Mouse (Mus musculus): Measurements from ENCODE around the gene Ppm1m. TPM values are rescaled to one million over a fixed set of nuclear protein-coding genes. Genes with fewer than 3 reads are reported as not detected.

The Ppm1m gene
- polyA plus RNA-seq, 1 experiment from 2014 or later, result 12.1 TPM

DNA sequence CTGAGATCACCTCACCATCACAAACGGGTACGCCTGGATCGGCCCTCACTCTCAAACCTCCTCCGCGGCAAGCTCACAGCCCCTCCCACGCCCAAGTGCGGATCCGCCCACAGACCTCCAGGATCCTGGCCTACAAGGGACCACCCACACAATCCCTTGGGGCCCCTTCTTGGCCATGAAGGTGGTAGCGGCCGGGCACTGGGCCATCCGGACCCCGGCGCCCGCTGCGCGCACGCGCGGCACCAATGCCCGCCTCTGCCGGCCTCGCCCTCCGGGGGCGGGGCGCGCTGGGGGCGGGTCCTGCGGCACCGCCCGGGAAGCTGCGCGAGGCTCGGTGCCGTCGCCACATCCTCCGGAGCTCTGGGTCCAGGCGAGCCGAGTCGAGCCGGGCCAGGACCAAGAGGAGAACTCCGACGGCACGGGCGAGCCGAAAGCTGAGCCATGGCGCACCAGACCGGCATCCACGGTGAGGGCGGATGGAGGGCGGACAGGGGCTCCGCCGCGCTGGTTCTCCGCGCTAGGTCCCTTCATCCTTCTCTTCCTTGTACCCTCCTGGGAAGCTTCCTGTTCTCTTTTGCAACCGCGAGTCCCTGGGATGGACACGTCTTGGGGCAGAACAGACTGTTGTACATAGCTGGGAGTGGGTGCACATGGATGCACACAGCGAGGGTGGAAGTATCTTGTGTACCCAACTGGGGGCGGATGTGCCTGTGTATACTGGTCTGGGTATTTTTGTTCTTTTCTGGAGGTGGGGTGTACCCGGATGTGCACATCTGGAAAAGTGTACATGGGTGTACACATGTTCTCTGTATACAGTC lies 3.5 kb upstream of the Ppm1m start, which contains the start of gene Twf2:
Twf2 (plus strand) TSS at position 290 of the 818 bp plus-strand sequence.
- Histone ChIP-seq H3K27ac (peak within 1 kb of the TSS; percentile 67), H3K36me3 (0 out of 2 replicates have a peak, but pooled peaks cover under 1% of the 10 kb centered on the region), H3K4me3 (replicated peaks) (peak within 1 kb of the TSS; percentile 71), H3K9ac (peak within 1 kb of the TSS; percentile 77), H3K27me3 (0 out of 2 replicates have a peak, but pooled peaks cover 2% of the 10 kb centered on the region), H3K9me3 (replicated peaks) (no peaks in the 10 kb centered on the region), H3K4me1 (replicated peaks) (peaks cover 60% of the 10 kb centered on the region), H3K4me2 (peak within 1 kb of the TSS; percentile 90)
- DNase-seq, result peak; percentile 86
- WGBS (ENCODE audit: insufficient replicate concordance), result 1% methylated on average over 58 of the region's 61 CpGs
- ATAC-seq (ENCODE audit: low read depth), result peak; percentile 83

- H3K4me2 ChIP-seq, result peak overlapping the region; percentile 90
- ATAC-seq (ENCODE audit: low read depth), result no peak
- no peak for DNase-seq
- no peaks in the 10 kb centered on the region for H3K9me3 ChIP-seq (replicated peaks)
- peaks cover 65% of the 10 kb centered on the region for H3K4me1 ChIP-seq (replicated peaks)
- 0 out of 2 replicates have a peak, but pooled peaks cover 5% of the 10 kb centered on the region for H3K27me3 ChIP-seq
- 72% methylated on average over 3 of the region's 3 CpGs for WGBS (ENCODE audit: insufficient replicate concordance)
- no peak overlapping the region for H3K27ac ChIP-seq
- no peaks in the 10 kb centered on the region for H3K36me3 ChIP-seq
- peak overlapping the region; percentile 71; the same call in 1 of the 2 replicates for H3K4me3 ChIP-seq (replicated peaks)
- no peak overlapping the region for H3K9ac ChIP-seq
These were observed 2.3 kb upstream of the Ppm1m start for GRCm38 (mm10) chr9:106201895-106202294.

- H3K4me1 ChIP-seq (replicated peaks), result peaks cover 43% of the 10 kb centered on the region
- peak overlapping the region; percentile 74 for H3K4me3 ChIP-seq (replicated peaks)
- H3K9me3 ChIP-seq (replicated peaks), result no peaks in the 10 kb centered on the region
- peak overlapping the region; percentile 76 for H3K9ac ChIP-seq
- DNase-seq, result peak; percentile 58
- WGBS (ENCODE audit: insufficient replicate concordance), result under 1% methylated on average over 49 of the region's 51 CpGs
- H3K4me2 ChIP-seq, result peak overlapping the region; percentile 87
- peak overlapping the region; percentile 43 for H3K27ac ChIP-seq
- peak; percentile 72 for ATAC-seq (ENCODE audit: low read depth)
- 0 out of 2 replicates have a peak, but pooled peaks cover 5% of the 10 kb centered on the region for H3K27me3 ChIP-seq
- peaks cover 20% of the 10 kb centered on the region for H3K36me3 ChIP-seq
These were observed 536 bp downstream of the Ppm1m start for GRCm38 (mm10) chr9:106198962-106199458.

- H3K27ac ChIP-seq, result no peak overlapping the region
- peak overlapping the region; percentile 74; the same call in 1 of the 2 replicates for H3K4me3 ChIP-seq (replicated peaks)
- no peak overlapping the region for H3K9ac ChIP-seq
- H3K4me2 ChIP-seq, result peak overlapping the region; percentile 87; the same call in 1 of the 2 replicates
- no peak for DNase-seq
- H3K27me3 ChIP-seq, result 0 out of 2 replicates have a peak, but pooled peaks cover 5% of the 10 kb centered on the region
- WGBS (ENCODE audit: insufficient replicate concordance), result 78% methylated on average over 9 of the region's 9 CpGs
- peaks cover 25% of the 10 kb centered on the region for H3K36me3 ChIP-seq
- H3K4me1 ChIP-seq (replicated peaks), result peaks cover 33% of the 10 kb centered on the region
- ATAC-seq (ENCODE audit: low read depth), result no peak
- no peaks in the 10 kb centered on the region for H3K9me3 ChIP-seq (replicated peaks)
These were observed 1.8 kb downstream of the Ppm1m start for GRCm38 (mm10) chr9:106197732-106198131.

GRCm38 (mm10) chr9:106197081-106197713 lies 2.3 kb downstream of the Ppm1m start:
- WGBS (ENCODE audit: insufficient replicate concordance), result 80% methylated on average over 3 of the region's 3 CpGs
- no peaks in the 10 kb centered on the region for H3K9me3 ChIP-seq (replicated peaks)
- DNase-seq, result no peak
- H3K27ac ChIP-seq, result no peak overlapping the region
- peaks cover 30% of the 10 kb centered on the region for H3K4me1 ChIP-seq (replicated peaks)
- no peak overlapping the region for H3K9ac ChIP-seq
- 0 out of 2 replicates have a peak, but pooled peaks cover 5% of the 10 kb centered on the region for H3K27me3 ChIP-seq
- no peak overlapping the region for H3K4me2 ChIP-seq
- no peak for ATAC-seq (ENCODE audit: low read depth)
- H3K4me3 ChIP-seq (replicated peaks), result no peak overlapping the region
- peaks cover 30% of the 10 kb centered on the region for H3K36me3 ChIP-seq

DNA sequence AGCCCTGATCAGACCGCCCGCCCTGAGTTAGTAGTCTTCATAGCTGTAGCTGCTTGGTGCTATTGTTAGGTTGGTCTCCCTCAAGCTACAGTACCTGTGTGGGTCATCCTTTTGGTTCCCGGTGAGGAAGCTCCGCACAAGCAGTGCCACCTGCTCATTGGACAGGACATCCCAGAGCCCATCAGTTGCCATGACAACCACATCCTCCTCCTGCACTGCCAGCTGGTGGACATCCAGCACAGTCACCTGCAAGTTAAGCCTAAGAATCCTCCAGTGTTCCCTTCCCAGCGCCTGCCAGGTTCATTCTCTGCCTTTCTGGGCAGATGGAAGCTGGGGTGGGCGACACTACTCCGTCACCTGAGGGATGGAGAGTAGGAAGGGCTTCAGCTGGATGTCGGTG lies 3.9 kb downstream of the Ppm1m start:
- 86% methylated on average over 8 of the region's 8 CpGs for WGBS (ENCODE audit: insufficient replicate concordance)
- H3K4me3 ChIP-seq (replicated peaks), result no peak overlapping the region
- 0 out of 2 replicates have a peak, but pooled peaks cover 5% of the 10 kb centered on the region for H3K27me3 ChIP-seq
- H3K9me3 ChIP-seq (replicated peaks), result no peaks in the 10 kb centered on the region
- no peak overlapping the region for H3K9ac ChIP-seq
- no peak overlapping the region for H3K4me2 ChIP-seq
- no peak overlapping the region for H3K27ac ChIP-seq
- H3K4me1 ChIP-seq (replicated peaks), result peaks cover 27% of the 10 kb centered on the region
- no peak for ATAC-seq (ENCODE audit: low read depth)
- H3K36me3 ChIP-seq, result peaks cover 45% of the 10 kb centered on the region
- DNase-seq, result no peak

- no peak overlapping the region for H3K4me3 ChIP-seq (replicated peaks)
- WGBS (ENCODE audit: insufficient replicate concordance), result 79% methylated on average over 8 of the region's 8 CpGs
- H3K27me3 ChIP-seq, result 0 out of 2 replicates have a peak, but pooled peaks cover 5% of the 10 kb centered on the region
- peaks cover 60% of the 10 kb centered on the region for H3K36me3 ChIP-seq
- H3K27ac ChIP-seq, result no peak overlapping the region
- no peak overlapping the region for H3K4me2 ChIP-seq
- H3K9me3 ChIP-seq (replicated peaks), result no peaks in the 10 kb centered on the region
- no peak overlapping the region for H3K9ac ChIP-seq
- ATAC-seq (ENCODE audit: low read depth) (no peak), DNase-seq (no peak)
- H3K4me1 ChIP-seq (replicated peaks), result peaks cover 15% of the 10 kb centered on the region
These were observed 5.4 kb downstream of the Ppm1m start for GRCm38 (mm10) chr9:106193930-106194807.

GRCm38 (mm10) chr9:106192998-106193397 lies 6.5 kb downstream of the Ppm1m start:
- 0 out of 2 replicates have a peak, but pooled peaks cover 2% of the 10 kb centered on the region for H3K27me3 ChIP-seq
- no peak overlapping the region for H3K9ac ChIP-seq
- no peak overlapping the region for H3K4me3 ChIP-seq (replicated peaks)
- H3K4me2 ChIP-seq, result no peak overlapping the region
- ATAC-seq (ENCODE audit: low read depth) (no peak), DNase-seq (no peak)
- WGBS (ENCODE audit: insufficient replicate concordance), result 47% methylated on average over 1 of the region's 1 CpGs
- H3K4me1 ChIP-seq (replicated peaks), result peaks cover 4% of the 10 kb centered on the region
- no peak overlapping the region for H3K27ac ChIP-seq
- peaks cover 72% of the 10 kb centered on the region for H3K36me3 ChIP-seq
- H3K9me3 ChIP-seq (replicated peaks), result no peaks in the 10 kb centered on the region

GRCm38 (mm10) chr9:106192024-106192423 lies 7.5 kb downstream of the Ppm1m start:
- Histone ChIP-seq H3K27me3 (no peaks in the 10 kb centered on the region), H3K4me1 (replicated peaks) (no peaks in the 10 kb centered on the region; the same call in 1 of the 2 replicates), H3K27ac (no peak overlapping the region; the same call in 1 of the 2 replicates), H3K9me3 (replicated peaks) (no peaks in the 10 kb centered on the region), H3K4me3 (replicated peaks) (no peak overlapping the region), H3K4me2 (no peak overlapping the region), H3K9ac (no peak overlapping the region), H3K36me3 (peaks cover 81% of the 10 kb centered on the region)
- 83% methylated on average over 8 of the region's 8 CpGs for WGBS (ENCODE audit: insufficient replicate concordance)
- ATAC-seq (ENCODE audit: low read depth), result no peak
- DNase-seq, result no peak

- peaks cover 87% of the 10 kb centered on the region for H3K36me3 ChIP-seq
- no peak overlapping the region for H3K4me2 ChIP-seq
- DNase-seq (no peak), ATAC-seq (ENCODE audit: low read depth) (no peak)
- H3K4me1 ChIP-seq (replicated peaks), result no peaks in the 10 kb centered on the region; the same call in 1 of the 2 replicates
- H3K27me3 ChIP-seq, result no peaks in the 10 kb centered on the region
- WGBS (ENCODE audit: insufficient replicate concordance), result 80% methylated on average over 1 of the region's 1 CpGs
- no peak overlapping the region for H3K9ac ChIP-seq
- H3K9me3 ChIP-seq (replicated peaks), result no peaks in the 10 kb centered on the region
- no peak overlapping the region for H3K27ac ChIP-seq
- no peak overlapping the region for H3K4me3 ChIP-seq (replicated peaks)
These were observed 8.2 kb downstream of the Ppm1m start for GRCm38 (mm10) chr9:106191355-106191754.
